Mouse (Mus musculus) neural tube, embryonic 11.5 days (tissue): Measurements from ENCODE around the gene Car4. TPM values are rescaled to one million over a fixed set of nuclear protein-coding genes. Genes with fewer than 3 reads are reported as not detected.

Source experiments
- ATAC-seq: fragments of 200-750 bp; cut with Nextera tagmentation; 2 replicates; pipeline ENCODE4 v1.8.0; 2017; ENCODE audit warnings: moderate number of reproducible peaks, mild to moderate bottlenecking, moderate TSS enrichment, moderate library complexity; ENCODE audit not compliant: insufficient read depth, low FRiP score, low TSS enrichment
- DNase-seq: peaks from one replicate; pipeline ENCODE4 v3.0.0-alpha.2; 2015; ENCODE audit warnings: low spot score
- H3K27ac ChIP-seq: fragments of 300-500 bp; sonication (generic); 2 replicates; pipeline ENCODE4 v1.5.1; 2014; ENCODE audit warnings: low read depth, mild to moderate bottlenecking, low read length
- H3K27me3 ChIP-seq: fragments of 300-500 bp; sonication (generic); 2 replicates; pipeline ENCODE4 v1.6.1; 2014; ENCODE audit warnings: mild to moderate bottlenecking, low read length, mixed read lengths; ENCODE audit not compliant: control insufficient read depth, insufficient read depth
- H3K36me3 ChIP-seq: fragments of 300-500 bp; sonication (generic); 2 replicates; pipeline ENCODE4 v1.6.1; 2014; ENCODE audit warnings: mild to moderate bottlenecking, low read length, moderate library complexity, mixed read lengths; ENCODE audit not compliant: control insufficient read depth, insufficient read depth
- H3K4me1 ChIP-seq: fragments of 300-500 bp; sonication (generic); 2 replicates; pipeline ENCODE4 v1.6.1; 2014; ENCODE audit warnings: low read length, mixed read lengths; ENCODE audit not compliant: control insufficient read depth, insufficient read depth
- H3K4me2 ChIP-seq: fragments of 300-500 bp; sonication (generic); 2 replicates; pipeline ENCODE4 v1.6.1; 2014; ENCODE audit warnings: low read depth, mild to moderate bottlenecking, moderate library complexity
- H3K4me3 ChIP-seq: fragments of 300-500 bp; sonication (generic); 2 replicates; pipeline ENCODE4 v1.5.1; 2014; ENCODE audit warnings: low read depth, low read length
- H3K9ac ChIP-seq: fragments of 300-500 bp; sonication (generic); 2 replicates; pipeline ENCODE4 v1.6.1; 2014; ENCODE audit warnings: mild to moderate bottlenecking, low read length
- H3K9me3 ChIP-seq: fragments of 300-500 bp; sonication (generic); 2 replicates; pipeline ENCODE4 v1.6.1; 2016; ENCODE audit warnings: low read length; ENCODE audit not compliant: control insufficient read depth
- WGBS: fragments of 180-500 bp; shearing (Covaris S2); extraction: QIAGEN DNeasy Blood & Tissue Kit; methylation state at CpG from one replicate; pipeline ENCODE4 v1.1.7; 2014; 5-methylcytosine and 5-hydroxymethylcytosine counted together
- polyA plus RNA-seq: library from polyadenylated mRNA; unstranded; fragments of >200 nt; fragmentation: Nextera tagmentation; extraction: Ambion mirVana; gene quantifications from 2 replicates; pipeline ENCODE4 v1.2.1, GENCODE M21; 2014

Gene Car4
- 2.0 and 2.9 TPM in 2 replicates for polyA plus RNA-seq

DNA sequence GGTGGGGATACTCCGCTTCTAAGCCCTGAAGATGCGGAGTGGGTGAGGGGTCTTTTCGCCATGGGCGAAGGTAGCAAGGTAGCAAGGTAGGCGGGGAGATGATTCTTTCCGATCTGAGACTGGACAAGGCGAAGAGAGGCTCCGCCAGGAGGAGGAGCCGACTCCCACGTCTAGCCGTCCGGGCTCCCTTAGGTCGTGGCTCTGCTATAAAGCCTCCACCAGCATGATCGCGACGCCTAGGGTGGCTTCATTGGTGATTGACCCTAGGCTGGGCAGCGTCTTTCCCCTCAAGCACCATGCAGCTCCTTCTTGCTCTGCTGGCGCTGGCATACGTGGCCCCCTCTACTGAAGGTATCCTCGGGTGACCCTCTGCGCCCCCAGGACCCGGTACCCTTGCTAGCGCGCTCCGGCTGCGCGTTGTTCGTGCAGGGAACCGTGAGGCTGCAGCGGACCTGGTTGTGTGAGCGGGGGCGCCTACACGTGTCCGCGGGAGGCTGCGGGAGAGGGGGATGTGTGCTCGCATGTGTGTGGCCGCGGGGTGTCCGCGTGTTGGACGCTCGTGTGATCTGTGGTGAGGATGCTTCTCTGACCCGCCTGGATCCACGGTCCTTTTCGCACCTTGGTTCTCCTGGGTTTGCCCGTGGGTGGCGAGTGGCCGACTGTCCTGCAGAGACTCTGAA lies at the start of gene Car4:
Car4 (plus strand) TSS at position 196 of the 680 bp plus-strand sequence.
- Histone ChIP-seq H3K4me3 (peak within 1 kb of the TSS; percentile 27), H3K36me3 (no peaks in the 10 kb centered on the region), H3K27ac (no peak within 1 kb of the TSS), H3K27me3 (peaks cover 26% of the 10 kb centered on the region), H3K4me2 (peak within 1 kb of the TSS; percentile 56), H3K9ac (no peak within 1 kb of the TSS), H3K4me1 (peaks cover 7% of the 10 kb centered on the region; the same call in 1 of the 2 replicates), H3K9me3 (no peaks in the 10 kb centered on the region)
- ATAC-seq (no peak), DNase-seq (peak; percentile 46)
- WGBS: 2% methylated on average over 49 of the region's 49 CpGs

DNA sequence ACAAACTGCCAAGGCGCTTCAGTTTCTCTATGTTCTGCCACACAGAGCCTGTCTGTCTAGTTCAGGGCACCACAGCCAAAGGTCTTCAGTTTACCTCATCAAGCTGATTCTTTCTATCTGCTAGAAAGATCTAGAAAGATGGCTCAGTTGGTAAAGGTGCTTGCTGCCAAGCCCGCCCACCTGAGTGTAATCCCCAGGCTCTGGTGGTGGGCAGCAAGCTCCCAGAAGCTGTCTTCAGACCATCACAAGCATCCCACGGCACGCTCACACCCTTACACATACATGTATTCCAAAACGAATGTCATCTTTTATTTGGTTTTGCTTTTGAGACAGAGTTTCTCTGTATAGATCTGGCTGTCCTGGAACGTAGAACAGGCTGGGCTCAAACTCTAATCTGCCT lies 49.1 kb upstream of the Car4 start:
- Histone ChIP-seq H3K4me1 (no peaks in the 10 kb centered on the region), H3K27ac (no peak overlapping the region), H3K4me2 (no peak overlapping the region), H3K9ac (no peak overlapping the region), H3K4me3 (no peak overlapping the region), H3K36me3 (peaks cover 19% of the 10 kb centered on the region), H3K27me3 (no peaks in the 10 kb centered on the region), H3K9me3 (no peaks in the 10 kb centered on the region)
- ATAC-seq: no peak
- 94% methylated on average over 6 of the region's 6 CpGs for WGBS
- no peak for DNase-seq

DNA sequence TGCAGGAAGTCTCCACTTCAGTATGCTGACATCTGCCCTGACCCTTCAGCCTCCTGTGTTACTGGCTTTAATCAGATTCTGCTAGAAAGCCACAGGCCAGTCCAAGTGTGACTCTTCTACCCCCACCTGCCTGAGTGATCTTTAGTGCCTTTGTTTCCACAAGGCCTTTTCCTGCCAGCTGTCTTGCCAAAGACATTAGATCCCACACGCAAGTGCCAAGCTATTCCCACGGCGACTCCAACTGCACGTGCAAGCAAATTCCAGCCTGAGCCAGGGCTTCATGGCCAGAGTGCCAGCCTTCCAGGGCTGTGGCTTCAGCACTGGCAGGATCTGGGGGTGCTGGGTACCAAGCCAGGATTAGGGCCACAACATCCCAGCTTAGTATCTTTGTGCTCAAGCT lies 47.2 kb upstream of the Car4 start:
- 91% methylated on average over 4 of the region's 4 CpGs for WGBS
- Histone ChIP-seq H3K27ac (no peak overlapping the region), H3K4me3 (no peak overlapping the region)

DNA sequence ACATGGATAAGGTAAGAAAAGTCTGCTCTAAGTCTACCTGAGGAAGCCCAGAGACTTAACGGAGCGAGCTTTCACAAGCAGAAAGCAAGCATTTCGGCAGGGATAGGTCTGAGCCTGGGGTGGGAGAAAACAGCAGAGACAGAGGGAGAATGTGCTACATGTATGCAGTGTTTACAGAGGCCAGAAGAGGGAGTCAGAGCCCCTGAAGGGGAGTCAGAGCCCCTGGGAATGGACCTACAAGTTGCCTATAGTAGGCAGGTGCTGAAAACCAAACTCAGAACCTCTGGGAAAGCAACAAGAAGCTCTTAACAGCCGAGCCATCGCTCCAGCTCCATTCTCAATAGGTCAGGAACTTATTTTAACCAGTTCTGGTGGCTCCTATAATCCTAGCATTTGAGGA lies 42.9 kb upstream of the Car4 start:
- ATAC-seq (no peak), DNase-seq (no peak)
- Histone ChIP-seq H3K4me1 (peaks cover 2% of the 10 kb centered on the region; the same call in 1 of the 2 replicates), H3K4me2 (no peak overlapping the region; the same call in 1 of the 2 replicates), H3K9me3 (no peaks in the 10 kb centered on the region), H3K27me3 (no peaks in the 10 kb centered on the region), H3K36me3 (peaks cover 8% of the 10 kb centered on the region), H3K4me3 (no peak overlapping the region), H3K27ac (no peak overlapping the region), H3K9ac (no peak overlapping the region)
- 83% methylated on average over 5 of the region's 5 CpGs for WGBS

More for the DNA sequence above, 47.2 kb upstream of the Car4 start:
- Histone ChIP-seq H3K36me3 (peaks cover 16% of the 10 kb centered on the region), H3K27me3 (no peaks in the 10 kb centered on the region), H3K4me2 (no peak overlapping the region), H3K9me3 (no peaks in the 10 kb centered on the region), H3K4me1 (peaks cover 2% of the 10 kb centered on the region; the same call in 1 of the 2 replicates), H3K9ac (no peak overlapping the region)
- ATAC-seq (no peak), DNase-seq (no peak)

DNA sequence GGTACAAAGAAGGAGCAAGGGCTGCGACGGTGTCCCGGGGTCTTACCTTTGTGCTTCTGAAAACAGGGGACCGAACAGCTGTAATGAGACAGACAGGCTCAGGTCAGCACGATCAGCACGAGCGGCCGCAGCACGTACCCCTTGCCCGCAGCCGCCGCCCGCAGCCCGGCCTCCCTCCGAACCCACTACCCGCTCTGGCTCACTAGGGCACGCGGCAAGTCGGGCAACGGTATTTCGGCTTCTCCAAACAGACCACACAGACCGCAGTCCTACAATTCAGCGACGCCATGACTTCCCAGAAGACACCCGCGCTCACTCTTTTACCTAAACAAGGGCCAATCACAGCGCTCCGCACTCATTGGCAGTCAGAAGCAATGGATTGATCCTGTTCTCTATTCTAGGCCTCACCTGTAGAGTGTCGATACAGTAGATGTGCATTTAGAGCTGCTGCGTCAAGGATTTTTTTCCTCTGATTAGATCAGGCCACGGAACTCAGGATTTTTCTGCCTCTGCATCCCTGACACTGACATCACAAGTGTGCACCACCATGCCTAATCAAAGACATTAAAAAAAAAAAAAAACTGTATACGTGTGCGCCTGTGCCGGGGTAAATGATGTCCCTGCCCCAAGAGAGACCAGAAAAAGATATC lies 41.4 kb upstream of the Car4 start, which contains the start of gene Znhit3:
Znhit3 (minus strand) TSS at position 314 of the 650 bp plus-strand sequence.
- H3K9me3 ChIP-seq: no peaks in the 10 kb centered on the region
- H3K36me3 ChIP-seq: peaks cover 2% of the 10 kb centered on the region
- H3K27me3 ChIP-seq: no peaks in the 10 kb centered on the region
- H3K9ac ChIP-seq: peak within 1 kb of the TSS; percentile 78
- 3% methylated on average over 34 of the region's 34 CpGs for WGBS
- peak within 1 kb of the TSS; percentile 88 for H3K4me3 ChIP-seq
- 0 out of 2 replicates have a peak within 1 kb of the TSS, but pooled peaks have one; percentile 53 for H3K27ac ChIP-seq
- peaks cover 2% of the 10 kb centered on the region; the same call in 1 of the 2 replicates for H3K4me1 ChIP-seq
- peak within 1 kb of the TSS; percentile 48 for H3K4me2 ChIP-seq
- ATAC-seq (peak; percentile 67), DNase-seq (peak; percentile 83)

DNA sequence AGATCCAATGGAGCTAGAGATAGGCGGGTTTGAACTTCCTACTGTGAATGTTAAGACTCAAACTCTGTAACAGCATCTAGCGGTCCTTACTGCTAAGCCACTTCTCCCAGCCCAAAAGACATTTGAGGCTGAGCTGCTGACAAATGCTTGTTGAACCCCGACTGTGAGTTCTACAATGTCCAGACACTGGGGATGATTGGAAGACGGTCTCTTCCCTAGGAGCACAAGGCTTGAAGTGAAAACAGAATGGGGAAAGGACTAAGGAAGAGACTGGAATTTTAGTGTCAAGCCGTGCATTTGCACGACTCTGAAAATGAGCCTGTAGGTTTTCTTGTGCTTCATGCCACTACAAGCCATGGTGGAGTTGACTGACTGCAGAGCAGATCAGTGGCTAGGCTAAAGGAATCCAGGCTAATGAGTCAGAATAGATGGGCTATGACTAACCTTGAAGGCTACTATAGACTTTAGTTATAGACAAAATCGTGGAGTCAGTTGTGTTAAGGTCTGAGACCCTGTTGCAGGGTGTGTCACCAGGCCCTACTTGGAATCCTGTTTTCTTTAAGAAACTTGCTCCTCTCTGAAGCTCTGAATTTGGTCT lies 40.8 kb upstream of the Car4 start:
- DNase-seq: no peak
- 62% methylated on average over 7 of the region's 7 CpGs for WGBS
- H3K27me3 ChIP-seq: no peaks in the 10 kb centered on the region
- H3K9ac ChIP-seq: peak overlapping the region; percentile 35
- no peak for ATAC-seq
- no peaks in the 10 kb centered on the region; the same call in 1 of the 2 replicates for H3K36me3 ChIP-seq
- H3K27ac ChIP-seq: no peak overlapping the region
- H3K4me1 ChIP-seq: peaks cover 2% of the 10 kb centered on the region; the same call in 1 of the 2 replicates
- H3K9me3 ChIP-seq: no peaks in the 10 kb centered on the region
- H3K4me2 ChIP-seq: peak overlapping the region; percentile 48
- peak overlapping the region; percentile 88 for H3K4me3 ChIP-seq

DNA sequence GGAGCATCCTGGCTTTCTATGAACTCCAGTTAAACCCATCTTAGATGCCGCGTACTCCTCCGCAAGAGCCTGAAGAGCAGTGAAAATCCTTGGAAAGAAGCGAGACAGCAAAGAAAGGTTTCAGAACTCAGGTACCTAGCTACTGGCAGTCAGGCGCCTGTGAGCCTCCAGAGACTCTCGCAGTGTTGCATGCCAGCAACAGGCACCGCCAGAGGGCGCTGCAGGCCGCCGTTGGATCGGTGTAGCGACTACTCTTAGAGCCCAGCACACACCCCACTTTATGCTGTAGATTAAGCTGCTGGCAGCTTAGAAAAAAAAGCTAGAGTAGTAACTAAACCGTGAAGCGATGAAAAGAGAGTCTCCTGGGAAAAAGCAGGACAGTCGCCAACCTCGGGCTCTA lies 39.2 kb upstream of the Car4 start:
- Histone ChIP-seq H3K27ac (no peak overlapping the region), H3K27me3 (no peaks in the 10 kb centered on the region), H3K36me3 (no peaks in the 10 kb centered on the region; the same call in 1 of the 2 replicates), H3K4me2 (peak overlapping the region; percentile 22; the same call in 1 of the 2 replicates), H3K9me3 (no peaks in the 10 kb centered on the region), H3K4me3 (no peak overlapping the region), H3K4me1 (peaks cover 2% of the 10 kb centered on the region; the same call in 1 of the 2 replicates), H3K9ac (no peak overlapping the region)
- no peak for ATAC-seq
- 7% methylated on average over 16 of the region's 16 CpGs for WGBS
- DNase-seq: peak; percentile 90

DNA sequence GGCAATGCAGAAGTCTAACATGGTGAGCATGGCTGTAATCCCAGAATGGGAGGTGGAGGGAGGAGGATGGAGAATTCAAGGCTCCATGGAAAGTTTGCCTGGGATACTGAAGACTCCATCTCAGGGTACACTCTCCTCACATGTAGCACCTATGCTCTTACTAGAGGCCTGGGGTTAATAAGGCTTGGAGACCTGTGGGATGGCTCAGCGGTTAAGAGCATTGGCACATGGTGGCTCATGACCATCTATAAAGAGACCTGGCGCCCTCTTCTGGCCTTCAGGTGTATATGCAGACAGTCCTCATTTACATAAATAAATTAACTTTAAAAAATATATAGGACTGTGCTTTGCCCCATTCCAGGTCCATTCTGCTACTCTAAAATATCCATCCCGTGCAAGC lies 38.3 kb upstream of the Car4 start:
- no peaks in the 10 kb centered on the region for H3K27me3 ChIP-seq

More for the DNA sequence above, 38.3 kb upstream of the Car4 start:
- Histone ChIP-seq H3K9me3 (no peaks in the 10 kb centered on the region), H3K4me1 (peaks cover 2% of the 10 kb centered on the region; the same call in 1 of the 2 replicates), H3K4me3 (no peak overlapping the region), H3K36me3 (no peaks in the 10 kb centered on the region), H3K9ac (no peak overlapping the region), H3K27ac (no peak overlapping the region), H3K4me2 (no peak overlapping the region)
- DNase-seq: peak; percentile 41
- 35% methylated on average over 3 of the region's 3 CpGs for WGBS
- ATAC-seq: no peak
